Mouse (Mus musculus): ENCODE data around the gene Zbtb24.
A peak's percentile ranks its signal among the peaks of the same experiment; 100 is the strongest.

Gene Zbtb24

GRCm38 (mm10) chr10:41491111-41491510, 40.9 kb downstream of the Zbtb24 start:
- no peak for DNase-seq (ENCODE audit: low spot score in 2 of 2)

- DNase-seq (ENCODE audit: low spot score in 2 of 2): no peak
These were observed 50.8 kb downstream of the Zbtb24 start for GRCm38 (mm10) chr10:41500941-41501340.

GRCm38 (mm10) chr10:41504996-41505395, 54.8 kb downstream of the Zbtb24 start:
- DNase-seq (ENCODE audit: low spot score in 2 of 2): no peak

GRCm38 (mm10) chr10:41505446-41505845, 55.3 kb downstream of the Zbtb24 start:
- DNase-seq (ENCODE audit: low spot score in 2 of 2): peak in 1 of 2 experiments; percentile 53

- no peak for DNase-seq (ENCODE audit: low spot score in 2 of 2)
These were observed 59.0 kb downstream of the Zbtb24 start for GRCm38 (mm10) chr10:41509160-41509559.

GRCm38 (mm10) chr10:41514301-41514700, 64.1 kb downstream of the Zbtb24 start:
- no peak for DNase-seq (ENCODE audit: low spot score in 2 of 2)

GRCm38 (mm10) chr10:41514921-41515320, 64.7 kb downstream of the Zbtb24 start:
- no peak for DNase-seq (ENCODE audit: low spot score in 2 of 2)
